Mouse (Mus musculus) MEL (cell line): ENCODE results near the gene Fnbp1. TPM values are rescaled to one million over a fixed set of nuclear protein-coding genes. Genes with fewer than 3 reads are reported as not detected.

ENCODE experiments used
- DNase-seq: peaks from one replicate; pipeline ENCODE4 v3.0.0; 2011; ENCODE audit warnings: low read depth, low spot score
- H3K27ac ChIP-seq: 2 replicates; pipeline ENCODE4 v1.5.1; 2012; ENCODE audit warnings: low read depth, mild to moderate bottlenecking, control low read depth, low read length, moderate library complexity; ENCODE audit not compliant: control insufficient read depth
- H3K27me3 ChIP-seq, 2 experiments: fragments of 150-350 bp in 1 of 2; sonication (generic) in 1 of 2; 2 replicates each; pipeline ENCODE4 v1.6.1; 2012; ENCODE audit warnings: low read length in 2 of 2, mild to moderate bottlenecking in 2 of 2, improper control_type of control experiment in 1 of 2, moderate library complexity in 1 of 2; ENCODE audit not compliant: insufficient read depth in 2 of 2, control insufficient read depth in 1 of 2
- H3K36me3 ChIP-seq, 2 experiments: 2 replicates each; pipeline ENCODE4 v1.6.1; 2012 to 2014; ENCODE audit warnings: low read length in 2 of 2, improper control_type of control experiment in 1 of 2, inconsistent platforms in 1 of 2, mild to moderate bottlenecking in 1 of 2; ENCODE audit not compliant: insufficient read depth in 2 of 2, control insufficient read depth in 1 of 2
- H3K4me1 ChIP-seq, 2 experiments: fragments of 150-350 bp in 1 of 2; sonication (generic) in 1 of 2; 2 replicates each; pipeline ENCODE4 v1.6.1; 2012; ENCODE audit warnings: low read length in 2 of 2, improper control_type of control experiment in 1 of 2, mild to moderate bottlenecking in 1 of 2; ENCODE audit not compliant: insufficient read depth in 2 of 2, control insufficient read depth in 1 of 2
- H3K4me3 ChIP-seq, 2 experiments: fragments of 150-350 bp in 1 of 2; sonication (generic) in 1 of 2; 2 replicates each; pipeline ENCODE4 v1.5.1; 2012; ENCODE audit warnings: low read depth in 2 of 2, low read length in 2 of 2, mild to moderate bottlenecking in 2 of 2, moderate library complexity in 2 of 2, control low read depth in 1 of 2, improper control_type of control experiment in 1 of 2; ENCODE audit not compliant: control insufficient read depth in 1 of 2, insufficient read depth in 1 of 2
- H3K79me2 ChIP-seq: 2 replicates; pipeline ENCODE4 v1.6.1; 2012; ENCODE audit warnings: mild to moderate bottlenecking, low read length, moderate library complexity; ENCODE audit not compliant: control insufficient read depth, poor library complexity, insufficient read depth
- H3K9ac ChIP-seq: 2 replicates; pipeline ENCODE4 v1.6.1; 2012; ENCODE audit warnings: low read depth, mild to moderate bottlenecking, control low read depth, low read length, moderate library complexity; ENCODE audit not compliant: control insufficient read depth, poor library complexity, severe bottlenecking
- H3K9me3 ChIP-seq: fragments of 150-350 bp; sonication (generic); replicated peaks from 2 replicates; pipeline ENCODE4 v1.6.1; 2012; ENCODE audit warnings: mild to moderate bottlenecking, low read length, improper control_type of control experiment, moderate library complexity; ENCODE audit not compliant: insufficient read depth
- CHD1 ChIP-seq: IDR thresholded peaks from 2 replicates; pipeline ENCODE4 v1.6.1; 2012; ENCODE audit warnings: low read depth, mild to moderate bottlenecking, inconsistent platforms, low read length, improper control_type of control experiment
- CHD2 ChIP-seq: IDR thresholded peaks from 2 replicates; pipeline ENCODE4 v1.6.1; 2011; ENCODE audit warnings: low read length, improper control_type of control experiment
- CTCF ChIP-seq, 3 experiments: IDR thresholded peaks in 2 of 3; conservative IDR thresholded peaks in 1 of 3; 2 replicates each; pipeline ENCODE4 v1.5.1; 2011 to 2012; ENCODE audit warnings: low read length in 3 of 3, low read depth in 2 of 3, mild to moderate bottlenecking in 2 of 3, improper control_type of control experiment in 1 of 3, inconsistent platforms in 1 of 3, mixed read lengths in 1 of 3, moderate library complexity in 1 of 3; ENCODE audit not compliant: control insufficient read depth in 1 of 3, insufficient read depth in 1 of 3, poor library complexity in 1 of 3, severe bottlenecking in 1 of 3
- ELF1 ChIP-seq: IDR thresholded peaks from 2 replicates; pipeline ENCODE4 v1.6.1; 2014; ENCODE audit warnings: low read depth, mild to moderate bottlenecking, inconsistent platforms, low read length, improper control_type of control experiment, moderate library complexity
- EP300 ChIP-seq, 2 experiments: IDR thresholded peaks; 2 replicates each; pipeline ENCODE4 v1.6.1; 2011; ENCODE audit warnings: improper control_type of control experiment in 2 of 2, low read length in 2 of 2, low read depth in 1 of 2, mild to moderate bottlenecking in 1 of 2
- ETS1 ChIP-seq: IDR thresholded peaks from 2 replicates; pipeline ENCODE4 v1.6.1; 2012; ENCODE audit warnings: low read depth, mild to moderate bottlenecking, inconsistent platforms, low read length, improper control_type of control experiment, moderate library complexity
- GABPA ChIP-seq: IDR thresholded peaks from 2 replicates; pipeline ENCODE4 v1.6.1; 2012; ENCODE audit warnings: low read depth, mild to moderate bottlenecking, inconsistent platforms, low read length, improper control_type of control experiment, moderate library complexity
- JUND ChIP-seq: IDR thresholded peaks from 2 replicates; pipeline ENCODE4 v1.6.1; 2011; ENCODE audit warnings: low read depth, mild to moderate bottlenecking, improper control_type of control experiment, low read length
- KAT2A ChIP-seq: conservative IDR thresholded peaks from 2 replicates; pipeline ENCODE4 v1.6.1; 2012; ENCODE audit warnings: low read depth, low read length, improper control_type of control experiment, inconsistent platforms
- MAFK ChIP-seq: IDR thresholded peaks from 2 replicates; pipeline ENCODE4 v1.6.1; 2011; ENCODE audit warnings: low read depth, mild to moderate bottlenecking, low read length, improper control_type of control experiment, borderline replicate concordance
- MAX ChIP-seq: IDR thresholded peaks from 2 replicates; pipeline ENCODE4 v1.6.1; 2011; ENCODE audit warnings: low read length, improper control_type of control experiment
- MAZ ChIP-seq: IDR thresholded peaks from 2 replicates; pipeline ENCODE4 v1.6.1; 2012; ENCODE audit warnings: low read depth, mild to moderate bottlenecking, inconsistent platforms, low read length, improper control_type of control experiment
- MEF2A ChIP-seq: IDR thresholded peaks from 2 replicates; pipeline ENCODE4 v1.6.1; 2014; ENCODE audit warnings: low read depth, mild to moderate bottlenecking, inconsistent platforms, low read length, improper control_type of control experiment; ENCODE audit not compliant: poor library complexity, insufficient replicate concordance, severe bottlenecking; ENCODE audit errors: extremely low read depth
- MXI1 ChIP-seq: IDR thresholded peaks from 2 replicates; pipeline ENCODE4 v1.6.1; 2011; ENCODE audit warnings: mild to moderate bottlenecking, low read depth, low read length, improper control_type of control experiment
- MYC ChIP-seq: IDR thresholded peaks from 2 replicates; pipeline ENCODE4 v1.6.1; 2011; ENCODE audit warnings: low read depth, mild to moderate bottlenecking, low read length, improper control_type of control experiment, moderate library complexity
- NELFE ChIP-seq: IDR thresholded peaks from 2 replicates; pipeline ENCODE4 v1.6.1; 2011; ENCODE audit warnings: low read depth, low read length, improper control_type of control experiment
- NRF1 ChIP-seq: IDR thresholded peaks from 2 replicates; pipeline ENCODE4 v1.6.1; 2014; ENCODE audit warnings: low read depth, mild to moderate bottlenecking, inconsistent platforms, low read length, improper control_type of control experiment, moderate library complexity; ENCODE audit not compliant: poor library complexity, insufficient read depth, severe bottlenecking
- POLR2A ChIP-seq, 2 experiments: IDR thresholded peaks; 2 replicates each; pipeline ENCODE4 v1.6.1; 2011 to 2012; ENCODE audit warnings: low read length in 2 of 2, mild to moderate bottlenecking in 2 of 2, control low read depth in 1 of 2, improper control_type of control experiment in 1 of 2, low read depth in 1 of 2, moderate library complexity in 1 of 2; ENCODE audit not compliant: control insufficient read depth in 1 of 2, insufficient read depth in 1 of 2, poor library complexity in 1 of 2
- POLR2AphosphoS2 ChIP-seq: IDR thresholded peaks from 2 replicates; pipeline ENCODE4 v1.6.1; 2011; ENCODE audit warnings: low read length, improper control_type of control experiment
- POLR2AphosphoS5 ChIP-seq: IDR thresholded peaks from 2 replicates; pipeline ENCODE4 v1.6.1; 2012; ENCODE audit warnings: low read depth, borderline replicate concordance, mild to moderate bottlenecking, inconsistent platforms, low read length, moderate library complexity, mixed read lengths
- RAD21 ChIP-seq: IDR thresholded peaks from 2 replicates; pipeline ENCODE4 v1.6.1; 2011; ENCODE audit warnings: mild to moderate bottlenecking, low read depth, low read length, improper control_type of control experiment
- RCOR1 ChIP-seq: IDR thresholded peaks from 2 replicates; pipeline ENCODE4 v1.6.1; 2012; ENCODE audit warnings: low read depth, mild to moderate bottlenecking, inconsistent platforms, low read length, improper control_type of control experiment
- SIN3A ChIP-seq: IDR thresholded peaks from 2 replicates; pipeline ENCODE4 v1.6.1; 2012; ENCODE audit warnings: low read length, improper control_type of control experiment, inconsistent platforms
- SMC3 ChIP-seq: IDR thresholded peaks from 2 replicates; pipeline ENCODE4 v1.6.1; 2011; ENCODE audit warnings: low read depth, low read length, improper control_type of control experiment
- TAL1 ChIP-seq: IDR thresholded peaks from 2 replicates; pipeline ENCODE4 v1.6.1; 2012; ENCODE audit warnings: mild to moderate bottlenecking, inconsistent platforms, low read length, moderate library complexity, mixed read lengths
- TBP ChIP-seq: IDR thresholded peaks from 2 replicates; pipeline ENCODE4 v1.8.0; 2011; ENCODE audit warnings: low read depth, low read length, improper control_type of control experiment
- TCF12 ChIP-seq: IDR thresholded peaks from 2 replicates; pipeline ENCODE4 v1.6.1; 2014; ENCODE audit warnings: low read depth, mild to moderate bottlenecking, inconsistent platforms, low read length, improper control_type of control experiment, moderate library complexity
- USF2 ChIP-seq, 2 experiments: IDR thresholded peaks; 2 replicates each; pipeline ENCODE4 v1.6.1; 2011 to 2012; ENCODE audit warnings: improper control_type of control experiment in 2 of 2, low read length in 2 of 2, borderline replicate concordance in 1 of 2, inconsistent platforms in 1 of 2, low read depth in 1 of 2, mild to moderate bottlenecking in 1 of 2; ENCODE audit not compliant: insufficient read depth in 1 of 2
- ZKSCAN1 ChIP-seq: IDR thresholded peaks from 2 replicates; pipeline ENCODE4 v1.6.1; 2012; ENCODE audit warnings: low read depth, mild to moderate bottlenecking, inconsistent platforms, low read length, improper control_type of control experiment, moderate library complexity
- ZMIZ1 ChIP-seq: IDR thresholded peaks from 2 replicates; pipeline ENCODE4 v1.6.1; 2012; ENCODE audit warnings: low read depth, mild to moderate bottlenecking, inconsistent platforms, low read length, improper control_type of control experiment, moderate library complexity
- polyA plus RNA-seq, 2 experiments: library from polyadenylated mRNA; stranded (reverse) in 1 of 2; unstranded in 1 of 2; fragments of >175 nt in 1 of 2; fragments of >200 nt in 1 of 2; gene quantifications; 2 replicates each; pipeline versions ENCODE4 v1.2.1 to v1.2.4; 2012; ENCODE audit warnings: low replicate concordance in 2 of 2, low read depth in 1 of 2; ENCODE audit not compliant: insufficient read length in 2 of 2, insufficient read depth in 1 of 2, missing spikeins in 1 of 2
- total RNA-seq: library from RNA; depleted of rRNA; stranded (reverse); fragments of 300-350 nt; gene quantifications from 2 replicates; pipeline ENCODE4 v1.2.3, GENCODE M21; 2012

Gene Fnbp1
- total and polyA plus RNA-seq, 3 experiments: 3.4 to 17.5 TPM; not detected in 1

DNA sequence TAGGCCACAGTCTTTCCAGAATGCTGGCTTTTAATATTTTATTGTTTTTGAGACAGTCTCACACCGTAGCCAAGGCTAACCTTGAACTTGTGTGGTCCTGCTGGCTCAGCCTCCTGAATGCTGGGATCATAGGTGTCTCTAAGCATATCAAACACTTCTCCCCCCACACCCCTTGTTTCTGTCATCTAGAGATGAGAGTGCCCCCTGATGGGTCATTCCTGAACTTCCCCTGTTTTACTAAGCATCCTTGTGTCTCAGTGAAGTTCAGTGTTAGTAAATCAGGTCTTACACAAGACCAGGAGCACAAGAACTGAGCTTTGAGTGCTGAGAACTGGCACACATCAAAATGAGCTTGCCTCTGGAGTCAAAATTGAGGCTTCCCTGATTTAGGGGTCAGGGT, 42.0 kb upstream of the Fnbp1 start:
- TF ChIP-seq POLR2AphosphoS5: no peak
- TF ChIP-seq SMC3: 0 out of 2 replicates have a peak, but pooled peaks have one; percentile 8
- peak in 1 of 3 experiments; percentile 20; a peak in 1 of 6 replicates for TF ChIP-seq CTCF (IDR thresholded peaks at IDR 0.05 in 2 of 3, conservative IDR thresholded peaks at IDR 0.05 in 1 of 3; ENCODE audit: control insufficient read depth in 1 of 3, insufficient read depth in 1 of 3, low read depth in 2 of 3, low read length in 3 of 3, poor library complexity in 1 of 3, severe bottlenecking in 1 of 3)
- peak; percentile 13 for DNase-seq
- no peaks in the 10 kb centered on the region for H3K79me2 ChIP-seq
- peaks cover 0 to 12% of the 10 kb centered on the region in 2 experiments; a peak in 3 of 4 replicates for H3K36me3 ChIP-seq
- no peak overlapping the region for H3K4me3 ChIP-seq
- H3K9me3 ChIP-seq: no peaks in the 10 kb centered on the region
- H3K9ac ChIP-seq: no peak overlapping the region
- no peak overlapping the region for H3K27ac ChIP-seq
- H3K4me1 ChIP-seq: peaks cover 4 to 10% of the 10 kb centered on the region in 2 experiments
- no peaks in the 10 kb centered on the region for H3K27me3 ChIP-seq

DNA sequence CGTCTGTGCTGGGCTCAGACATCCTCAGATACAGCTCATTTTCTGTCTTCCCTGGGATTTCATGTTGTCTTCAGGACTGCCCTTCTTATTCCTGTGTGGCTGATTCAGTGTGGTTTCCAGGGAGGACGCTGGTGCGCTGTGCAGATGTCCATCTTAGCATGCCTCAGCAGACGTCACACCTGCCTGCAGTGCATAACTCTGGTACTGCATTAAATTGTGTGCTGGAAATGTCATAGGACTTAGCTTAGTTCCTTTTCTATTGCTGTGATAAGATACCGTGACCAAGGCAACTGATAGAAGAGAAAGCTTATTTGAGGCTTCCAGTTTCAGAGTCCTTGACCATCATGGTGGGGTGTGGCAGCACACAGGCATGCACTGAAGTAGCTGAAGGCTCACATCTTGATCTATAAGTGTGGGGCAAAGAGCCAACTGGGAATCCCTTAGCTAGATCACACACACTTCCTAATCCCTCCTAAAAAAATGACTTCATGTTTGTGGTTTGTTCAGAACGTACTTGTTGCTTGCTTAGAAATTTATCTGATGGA, 41.0 kb upstream of the Fnbp1 start:
- Histone ChIP-seq H3K27me3 (no peaks in the 10 kb centered on the region), H3K4me3 (no peak overlapping the region), H3K36me3 (peaks cover 0 to 12% of the 10 kb centered on the region in 2 experiments; a peak in 3 of 4 replicates), H3K79me2 (no peaks in the 10 kb centered on the region), H3K9ac (no peak overlapping the region), H3K4me1 (peaks cover 4 to 10% of the 10 kb centered on the region in 2 experiments), H3K9me3 (no peaks in the 10 kb centered on the region), H3K27ac (no peak overlapping the region)
- peak; percentile 59 for DNase-seq
- no peak for TF ChIP-seq TBP
- TF ChIP-seq SMC3: no peak
- TF ChIP-seq CHD1: no peak
- TF ChIP-seq MAZ: no peak
- TF ChIP-seq ELF1: no peak
- TF ChIP-seq MAFK: no peak
- peak; percentile 43; the same call in 1 of the 2 replicates for TF ChIP-seq MXI1
- TF ChIP-seq ZKSCAN1: no peak
- no peak for TF ChIP-seq MEF2A
- TF ChIP-seq CHD2: no peak
- TF ChIP-seq EP300 (IDR thresholded peaks at IDR 0.05; ENCODE audit: low read depth in 1 of 2, low read length in 2 of 2): peak in 1 of 2 experiments; percentile 23; a peak in 2 of 4 replicates
- no peak for TF ChIP-seq GABPA
- no peak for TF ChIP-seq POLR2AphosphoS5
- no peak for TF ChIP-seq JUND
- no peak for TF ChIP-seq USF2 (IDR thresholded peaks at IDR 0.05; ENCODE audit: borderline replicate concordance in 1 of 2, insufficient read depth in 1 of 2, low read depth in 1 of 2, low read length in 2 of 2)
- no peak for TF ChIP-seq TCF12
- no peak for TF ChIP-seq MYC
- no peak for TF ChIP-seq ZMIZ1
- peak; percentile 48; the same call in 1 of the 2 replicates for TF ChIP-seq MAX
- TF ChIP-seq POLR2A (IDR thresholded peaks at IDR 0.05; ENCODE audit: control insufficient read depth in 1 of 2, insufficient read depth in 1 of 2, low read depth in 1 of 2, low read length in 2 of 2, poor library complexity in 1 of 2): no peak
- no peak for TF ChIP-seq NELFE
- no peak for TF ChIP-seq POLR2AphosphoS2
- no peak for TF ChIP-seq RAD21
- no peak for TF ChIP-seq TAL1
- no peak for TF ChIP-seq SIN3A
- no peak for TF ChIP-seq NRF1
- TF ChIP-seq KAT2A: no peak
- TF ChIP-seq RCOR1: no peak
- no peak for TF ChIP-seq CTCF (IDR thresholded peaks at IDR 0.05 in 2 of 3, conservative IDR thresholded peaks at IDR 0.05 in 1 of 3; ENCODE audit: control insufficient read depth in 1 of 3, insufficient read depth in 1 of 3, low read depth in 2 of 3, low read length in 3 of 3, poor library complexity in 1 of 3, severe bottlenecking in 1 of 3)
- peak; percentile 46; the same call in 1 of the 2 replicates for TF ChIP-seq ETS1
